Mouse (Mus musculus) spleen, adult 10 weeks (tissue): ENCODE measurements around the gene B3glct. TPM values are rescaled to one million over a fixed set of nuclear protein-coding genes. Genes with fewer than 3 reads are reported as not detected.

Experiments used
- polyA plus RNA-seq: library from polyadenylated mRNA; stranded (reverse); fragments of 350-450 nt; fragmentation: Illumina TruSeq; extraction: RNeasy Lipid Tissue Mini Kit (QIAGEN cat#74804); gene quantifications from one replicate; pipeline ENCODE4 v1.2.3, GENCODE M21; 2015; ENCODE audit warnings: low replicate concordance; ENCODE audit not compliant: insufficient read depth

B3glct gene
- polyA plus RNA-seq, result 6.7 TPM

DNA sequence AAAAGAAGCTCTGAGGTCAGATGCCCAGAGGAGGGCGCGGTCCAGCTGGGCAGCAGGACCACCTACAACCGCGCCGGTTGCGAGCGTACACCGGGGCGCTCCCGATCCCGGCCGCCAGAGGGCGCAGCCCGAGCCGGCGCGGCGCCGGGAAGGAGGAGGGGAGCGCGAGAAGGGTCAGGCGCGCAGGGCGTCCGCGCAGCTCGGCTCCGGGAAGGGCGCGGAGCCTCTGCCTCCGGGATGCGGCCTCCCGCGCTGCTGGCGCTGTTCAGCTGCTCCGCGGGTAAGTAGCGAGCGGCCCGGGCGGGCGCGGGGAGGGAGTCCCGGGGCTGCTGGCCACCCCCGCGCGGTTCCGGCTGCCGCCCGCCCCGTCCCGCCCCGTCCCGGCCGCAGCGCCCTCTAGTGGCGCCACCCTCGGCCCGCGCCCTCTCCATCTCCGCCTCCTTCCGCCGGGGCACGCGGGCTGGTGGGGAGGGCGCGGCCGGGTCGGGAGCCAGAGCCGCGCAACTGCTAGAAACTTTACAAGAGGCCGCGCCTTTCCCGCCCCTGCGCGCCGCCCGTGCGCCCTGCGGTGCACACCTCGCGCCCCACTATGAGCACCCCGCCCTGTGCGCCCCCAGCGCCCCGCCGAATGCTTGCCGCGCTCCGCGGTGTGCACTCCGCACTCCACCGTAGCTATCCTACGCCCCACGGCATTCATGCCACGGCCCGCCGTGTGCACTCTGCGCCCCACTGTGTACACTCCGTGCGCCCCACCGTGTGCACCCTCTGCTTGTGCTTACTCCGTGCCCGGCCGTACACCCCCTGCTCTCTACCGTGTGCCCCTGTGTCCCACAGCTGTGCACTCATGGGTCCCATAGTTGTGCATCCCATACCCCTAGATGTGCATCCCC is at the start of gene B3glct:
Gene B3glct (plus strand): TSS at position 131 of the 890 bp plus-strand sequence.

DNA sequence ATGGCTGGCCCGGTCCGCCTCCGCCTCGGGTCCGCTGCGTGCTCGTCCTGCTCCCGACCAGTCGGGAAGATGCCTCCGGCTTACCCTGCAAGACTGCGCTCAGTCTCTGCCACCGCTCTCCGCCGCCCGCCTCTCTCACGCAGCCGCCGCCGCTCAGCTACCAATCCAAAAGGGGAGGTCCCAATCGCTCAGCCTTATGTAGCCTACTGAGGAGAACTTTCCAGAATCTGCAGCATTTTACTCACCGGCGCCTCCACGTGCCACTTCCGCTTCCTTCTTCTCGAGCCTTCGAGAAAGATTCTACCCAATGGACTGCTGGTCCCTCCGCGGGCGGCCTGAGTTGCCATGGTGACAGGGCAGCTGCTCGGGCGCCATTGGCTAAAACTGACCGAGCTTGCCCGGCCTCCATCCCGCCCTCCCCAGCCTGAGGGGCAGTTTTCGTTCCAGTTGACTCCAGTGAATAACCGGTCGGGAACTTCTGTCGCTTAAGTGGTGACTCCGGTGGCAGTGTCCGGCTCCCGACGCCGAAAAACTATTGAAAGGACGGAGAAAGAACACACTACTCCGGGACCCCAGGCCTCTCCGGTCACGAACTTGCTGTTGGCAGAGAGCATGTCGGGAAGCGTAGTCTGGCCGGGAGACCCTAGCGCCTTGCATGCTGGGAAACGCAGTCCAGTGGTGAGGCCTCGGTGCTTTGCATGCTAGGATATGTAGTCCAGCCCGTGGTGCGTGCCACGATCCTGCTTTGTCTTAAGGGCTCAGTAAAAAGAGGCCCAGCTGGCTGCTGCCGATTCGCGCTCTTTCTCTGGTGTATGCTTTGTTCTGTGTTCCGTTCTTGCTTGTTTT is 41.7 kb upstream of the B3glct start, which contains the start of gene Hsph1:
Gene Hsph1 (minus strand): TSS at position 302 of the 846 bp plus-strand sequence.

Other genes starting within 250 kb of the B3glct start
- not detected for gene Tex26, start 238.6 kb upstream of the B3glct start, polyA plus RNA-seq
- gene Wdr95, start 149.6 kb upstream of the B3glct start, polyA plus RNA-seq, result 0.28 TPM
- gene Hsph1, start 41.9 kb upstream of the B3glct start, polyA plus RNA-seq, result 138 TPM